Mouse (Mus musculus) lung, postnatal 4 days (tissue): ENCODE results near the gene Gpha2.

Experiments
- DNase-seq, 2 experiments: peaks; one replicate each; pipeline ENCODE4 v3.0.0; 2021

Gene Gpha2

GRCm38 (mm10) chr19:6226135-6226534, at the start of gene Gpha2:
Gpha2 (plus strand) TSS chr19:6226380.
- DNase-seq: no peak

- no peak for DNase-seq
Observed at GRCm38 (mm10) chr19:6178775-6179174, 47.4 kb upstream of the Gpha2 start.

GRCm38 (mm10) chr19:6181629-6182028, 44.6 kb upstream of the Gpha2 start:
- peak in 1 of 2 experiments; percentile 6 for DNase-seq

GRCm38 (mm10) chr19:6182534-6182933, 43.6 kb upstream of the Gpha2 start:
- DNase-seq: no peak

GRCm38 (mm10) chr19:6184131-6184530, 42.0 kb upstream of the Gpha2 start, which contains the start of gene Majin:
Majin (plus strand) TSS chr19:6184388.
- no peak for DNase-seq

GRCm38 (mm10) chr19:6204265-6204664, 21.9 kb upstream of the Gpha2 start:
- DNase-seq: no peak

GRCm38 (mm10) chr19:6206716-6207115, 19.5 kb upstream of the Gpha2 start:
- peak; percentile 44 to 72 for DNase-seq

- DNase-seq: no peak
Observed at GRCm38 (mm10) chr19:6216046-6216705, 10.0 kb upstream of the Gpha2 start.

GRCm38 (mm10) chr19:6218606-6219005, 7.6 kb upstream of the Gpha2 start:
- DNase-seq: no peak

GRCm38 (mm10) chr19:6226763-6227162, 583 bp downstream of the Gpha2 start:
- DNase-seq: no peak

- DNase-seq: no peak
Observed at GRCm38 (mm10) chr19:6227864-6228263, 1.7 kb downstream of the Gpha2 start.

GRCm38 (mm10) chr19:6230411-6230810, 4.2 kb downstream of the Gpha2 start:
- no peak for DNase-seq

- no peak for DNase-seq
Observed at GRCm38 (mm10) chr19:6231036-6231435, 4.9 kb downstream of the Gpha2 start.

- no peak for DNase-seq
Observed at GRCm38 (mm10) chr19:6233647-6234046, 7.5 kb downstream of the Gpha2 start.

GRCm38 (mm10) chr19:6234337-6235083, 8.3 kb downstream of the Gpha2 start:
- DNase-seq: peak in 1 of 2 experiments; percentile 33

- peak; percentile 96 for DNase-seq
Observed at GRCm38 (mm10) chr19:6235084-6236052, 9.2 kb downstream of the Gpha2 start, which contains the start of gene Ppp2r5b. Ppp2r5b (minus strand) TSS chr19:6235872.

GRCm38 (mm10) chr19:6236053-6236441, 9.9 kb downstream of the Gpha2 start:
- peak; percentile 92 to 93 for DNase-seq

- no peak for DNase-seq
Observed at GRCm38 (mm10) chr19:6236842-6237241, 10.7 kb downstream of the Gpha2 start.

- no peak for DNase-seq
Observed at GRCm38 (mm10) chr19:6238740-6239139, 12.6 kb downstream of the Gpha2 start.

- DNase-seq: peak in 1 of 2 experiments; percentile 12
Observed at GRCm38 (mm10) chr19:6240136-6240535, 14.0 kb downstream of the Gpha2 start.

GRCm38 (mm10) chr19:6240725-6241124, 14.5 kb downstream of the Gpha2 start:
- DNase-seq: peak in 1 of 2 experiments; percentile 17

- DNase-seq: peak; percentile 99
Observed at GRCm38 (mm10) chr19:6241274-6242107, 15.3 kb downstream of the Gpha2 start, which contains the start of gene Atg2a. Atg2a (plus strand) TSS chr19:6241668.
